Mouse (Mus musculus) liver, embryonic 14.5 days (tissue): ENCODE measurements around the gene Olfr643.

Experiments
- CTCF ChIP-seq: IDR thresholded peaks from 2 replicates; pipeline ENCODE4 v1.5.1; 2016; ENCODE audit warnings: antibody characterized with exemption, low read depth, control low read depth
- EP300 ChIP-seq: IDR thresholded peaks from 2 replicates; pipeline ENCODE4 v1.6.1; 2016; ENCODE audit warnings: antibody characterized with exemption, low read depth

- no peak for TF ChIP-seq CTCF
- TF ChIP-seq EP300, result no peak
These were observed 102.1 kb downstream of the Olfr643 start, which contains the start of gene Olfr641 for GRCm38 (mm10) chr7:104035145-104035544.
